Mouse (Mus musculus): ENCODE data around the gene Bbs12.

Gene Bbs12

GRCm38 (mm10) chr3:37312370-37312941 is at the start of gene Bbs12, which contains the start of gene Cetn4:
TSS of gene Bbs12 (plus strand) at chr3:37312554.
TSS of gene Cetn4 (minus strand) at chr3:37312708.
- DNase-seq (ENCODE audit: low spot score) = peak; percentile 96

GRCm38 (mm10) chr3:37268338-37268737 is 44.0 kb upstream of the Bbs12 start:
- no peak for DNase-seq (ENCODE audit: low spot score)

GRCm38 (mm10) chr3:37269926-37270325 is 42.4 kb upstream of the Bbs12 start:
- no peak for DNase-seq (ENCODE audit: low spot score)

- peak; percentile 73 for DNase-seq (ENCODE audit: low spot score)
Observed at GRCm38 (mm10) chr3:37271209-37271608, 41.1 kb upstream of the Bbs12 start.

GRCm38 (mm10) chr3:37273092-37273491 is 39.3 kb upstream of the Bbs12 start:
- DNase-seq (ENCODE audit: low spot score) = no peak

- DNase-seq (ENCODE audit: low spot score) = no peak
Observed at GRCm38 (mm10) chr3:37274661-37275060, 37.7 kb upstream of the Bbs12 start.

GRCm38 (mm10) chr3:37280221-37280620 is 32.1 kb upstream of the Bbs12 start:
- no peak for DNase-seq (ENCODE audit: low spot score)

GRCm38 (mm10) chr3:37280871-37281270 is 31.5 kb upstream of the Bbs12 start:
- DNase-seq (ENCODE audit: low spot score) = no peak

GRCm38 (mm10) chr3:37282299-37282922 is 29.9 kb upstream of the Bbs12 start:
- no peak for DNase-seq (ENCODE audit: low spot score)

- DNase-seq (ENCODE audit: low spot score) = no peak
Observed at GRCm38 (mm10) chr3:37283234-37283633, 29.1 kb upstream of the Bbs12 start.

GRCm38 (mm10) chr3:37289237-37289636 is 23.1 kb upstream of the Bbs12 start:
- no peak for DNase-seq (ENCODE audit: low spot score)

- DNase-seq (ENCODE audit: low spot score) = peak; percentile 27
Observed at GRCm38 (mm10) chr3:37290881-37291541, 21.3 kb upstream of the Bbs12 start.

GRCm38 (mm10) chr3:37291929-37292328 is 20.4 kb upstream of the Bbs12 start:
- no peak for DNase-seq (ENCODE audit: low spot score)

- DNase-seq (ENCODE audit: low spot score) = no peak
Observed at GRCm38 (mm10) chr3:37292654-37293053, 19.7 kb upstream of the Bbs12 start.

GRCm38 (mm10) chr3:37299470-37299869 is 12.9 kb upstream of the Bbs12 start:
- DNase-seq (ENCODE audit: low spot score) = no peak

- peak; percentile 53 for DNase-seq (ENCODE audit: low spot score)
Observed at GRCm38 (mm10) chr3:37302685-37303084, 9.7 kb upstream of the Bbs12 start.

- no peak for DNase-seq (ENCODE audit: low spot score)
Observed at GRCm38 (mm10) chr3:37303392-37304139, 8.8 kb upstream of the Bbs12 start.

- no peak for DNase-seq (ENCODE audit: low spot score)
Observed at GRCm38 (mm10) chr3:37311897-37312369, 421 bp upstream of the Bbs12 start.

GRCm38 (mm10) chr3:37313371-37313770 is 1.0 kb downstream of the Bbs12 start:
- peak; percentile 27 for DNase-seq (ENCODE audit: low spot score)

GRCm38 (mm10) chr3:37316233-37316632 is 3.9 kb downstream of the Bbs12 start:
- no peak for DNase-seq (ENCODE audit: low spot score)

- DNase-seq (ENCODE audit: low spot score) = no peak
Observed at GRCm38 (mm10) chr3:37324310-37324709, 12.0 kb downstream of the Bbs12 start.

GRCm38 (mm10) chr3:37325317-37326112 is 13.2 kb downstream of the Bbs12 start:
- no peak for DNase-seq (ENCODE audit: low spot score)

Data from layer of hippocampus, adult 11-12 months (tissue).